Mouse (Mus musculus): Measurements from ENCODE around the gene 1700016K19Rik. TPM values are rescaled to one million over a fixed set of nuclear protein-coding genes. Genes with fewer than 3 reads are reported as not detected.

The 1700016K19Rik gene
- polyA plus RNA-seq, 1 experiment from 2014 or later, result 1.6 TPM

- 84% methylated on average over 3 of the region's 3 CpGs for WGBS
- ATAC-seq (ENCODE audit: insufficient read depth) (no peak), DNase-seq (no peak)
- H3K27ac ChIP-seq (ENCODE audit: low read depth), result peak overlapping the region; percentile 71; the same call in 1 of the 2 replicates
- H3K9ac ChIP-seq, result no peak overlapping the region
- no peak overlapping the region for H3K4me2 ChIP-seq
- no peaks in the 10 kb centered on the region for H3K4me1 ChIP-seq (ENCODE audit: insufficient read depth)
- H3K4me3 ChIP-seq (ENCODE audit: low read depth, low read length), result no peak overlapping the region
- peaks cover 4% of the 10 kb centered on the region; the same call in 1 of the 2 replicates for H3K9me3 ChIP-seq (ENCODE audit: low read depth, low read length)
- no peak for TF ChIP-seq CTCF (IDR thresholded peaks at IDR 0.05; ENCODE audit: low read depth)
- H3K36me3 ChIP-seq (ENCODE audit: insufficient read depth), result no peaks in the 10 kb centered on the region
- no peaks in the 10 kb centered on the region for H3K27me3 ChIP-seq (ENCODE audit: insufficient read depth, low read length)
Measured at GRCm38 (mm10) chr11:75972188-75972587, 27.5 kb upstream of the 1700016K19Rik start.

DNA sequence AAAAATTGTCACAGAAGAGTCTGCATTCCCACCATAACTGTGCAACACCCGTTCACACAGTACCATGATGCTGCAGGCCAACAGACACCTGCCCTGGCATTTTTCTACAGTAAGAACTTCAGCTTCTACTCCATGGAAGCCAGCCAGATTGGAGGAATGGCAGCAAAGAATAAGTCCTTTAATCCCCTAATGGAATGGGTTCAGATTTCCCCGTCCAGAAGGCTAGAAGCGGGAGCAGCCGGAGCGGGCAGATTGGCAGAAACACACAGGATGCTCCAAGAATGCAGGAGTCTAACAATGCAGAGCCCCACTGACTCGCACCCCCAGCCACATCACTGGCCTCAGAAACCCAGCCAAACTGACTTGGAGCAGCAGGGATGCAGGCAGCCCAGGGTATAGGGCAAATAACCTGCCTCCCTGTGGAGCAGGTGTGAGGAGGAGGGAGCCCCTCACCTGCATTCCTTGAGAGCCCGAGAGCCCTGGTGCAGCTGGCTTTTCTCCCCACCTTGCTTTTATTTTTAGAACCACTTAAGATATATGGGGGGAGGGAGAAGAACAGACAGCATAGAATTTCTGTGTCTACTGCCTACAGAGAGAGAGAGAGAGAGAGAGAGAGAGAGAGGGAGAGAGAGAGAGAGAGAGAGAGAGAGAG, 26.7 kb upstream of the 1700016K19Rik start:
- DNase-seq (peak; percentile 55), ATAC-seq (ENCODE audit: insufficient read depth) (peak; percentile 66)
- no peaks in the 10 kb centered on the region for H3K4me1 ChIP-seq (ENCODE audit: insufficient read depth)
- H3K27ac ChIP-seq (ENCODE audit: low read depth), result peak overlapping the region; percentile 71
- H3K4me2 ChIP-seq, result peak overlapping the region; percentile 4; the same call in 1 of the 2 replicates
- H3K9ac ChIP-seq, result no peak overlapping the region
- no peak for TF ChIP-seq CTCF (IDR thresholded peaks at IDR 0.05; ENCODE audit: low read depth)
- peaks cover 4% of the 10 kb centered on the region; the same call in 1 of the 2 replicates for H3K9me3 ChIP-seq (ENCODE audit: low read depth, low read length)
- WGBS, result 20% methylated on average over 7 of the region's 7 CpGs
- no peaks in the 10 kb centered on the region for H3K27me3 ChIP-seq (ENCODE audit: insufficient read depth, low read length)
- no peaks in the 10 kb centered on the region for H3K36me3 ChIP-seq (ENCODE audit: insufficient read depth)
- no peak overlapping the region for H3K4me3 ChIP-seq (ENCODE audit: low read depth, low read length)

- Histone ChIP-seq H3K4me3 (ENCODE audit: low read depth, low read length) (no peak overlapping the region), H3K9me3 (ENCODE audit: low read depth, low read length) (peaks cover 4% of the 10 kb centered on the region; the same call in 1 of the 2 replicates), H3K27ac (ENCODE audit: low read depth) (no peak overlapping the region), H3K36me3 (ENCODE audit: insufficient read depth) (no peaks in the 10 kb centered on the region), H3K9ac (no peak overlapping the region), H3K4me2 (no peak overlapping the region), H3K27me3 (ENCODE audit: insufficient read depth, low read length) (no peaks in the 10 kb centered on the region), H3K4me1 (ENCODE audit: insufficient read depth) (no peaks in the 10 kb centered on the region)
- WGBS, result 85% methylated on average over 1 of the region's 1 CpGs
- TF ChIP-seq CTCF (IDR thresholded peaks at IDR 0.05; ENCODE audit: low read depth), result peak; percentile 60
- ATAC-seq (ENCODE audit: insufficient read depth) (no peak), DNase-seq (peak; percentile 51)
Measured at GRCm38 (mm10) chr11:75973988-75974387, 25.7 kb upstream of the 1700016K19Rik start.

DNA sequence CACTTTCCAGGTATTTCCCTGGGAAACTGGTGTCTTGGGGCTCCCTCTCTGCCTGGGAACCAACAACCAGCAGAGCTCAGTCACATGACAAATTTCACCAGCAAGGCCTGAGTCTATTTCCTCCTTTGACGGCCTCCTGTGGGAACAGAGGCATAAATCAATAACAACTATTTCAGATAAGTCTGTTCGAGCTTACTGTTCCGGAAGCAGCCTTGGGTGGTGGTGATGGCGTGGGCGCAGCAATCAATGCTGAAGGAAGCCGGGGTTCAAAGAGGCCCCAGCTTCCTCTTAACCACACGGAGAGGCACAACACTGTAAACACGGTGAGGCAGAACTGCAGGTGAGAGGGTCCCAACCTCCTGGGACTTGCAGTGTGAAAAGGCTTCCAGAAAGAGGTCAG, 23.0 kb upstream of the 1700016K19Rik start:
- no peak overlapping the region for H3K4me3 ChIP-seq (ENCODE audit: low read depth, low read length)
- no peaks in the 10 kb centered on the region for H3K4me1 ChIP-seq (ENCODE audit: insufficient read depth)
- 31% methylated on average over 8 of the region's 8 CpGs for WGBS
- H3K27ac ChIP-seq (ENCODE audit: low read depth), result no peak overlapping the region
- peaks cover 4% of the 10 kb centered on the region; the same call in 1 of the 2 replicates for H3K9me3 ChIP-seq (ENCODE audit: low read depth, low read length)
- no peak for TF ChIP-seq CTCF (IDR thresholded peaks at IDR 0.05; ENCODE audit: low read depth)
- H3K4me2 ChIP-seq, result no peak overlapping the region
- H3K36me3 ChIP-seq (ENCODE audit: insufficient read depth), result no peaks in the 10 kb centered on the region
- DNase-seq (no peak), ATAC-seq (ENCODE audit: insufficient read depth) (no peak)
- H3K9ac ChIP-seq, result no peak overlapping the region
- no peaks in the 10 kb centered on the region for H3K27me3 ChIP-seq (ENCODE audit: insufficient read depth, low read length)

DNA sequence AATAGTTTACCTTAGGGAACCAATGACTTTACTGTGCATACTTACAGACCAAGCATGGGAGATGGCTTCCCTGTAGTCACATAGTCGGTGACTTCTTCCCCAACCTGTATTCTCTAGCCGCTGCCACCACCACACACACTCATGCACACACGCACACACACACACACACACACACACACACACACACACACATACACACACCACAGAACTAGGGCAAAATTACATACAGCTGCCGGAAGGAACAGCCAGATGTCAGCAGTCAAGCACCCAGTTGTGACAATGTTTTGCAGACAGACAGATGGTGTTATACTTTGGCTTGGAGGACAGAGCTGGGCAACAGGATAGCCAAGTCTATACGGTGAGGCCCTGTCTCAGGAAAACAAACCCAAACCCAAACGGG, 21.7 kb upstream of the 1700016K19Rik start:
- no peak overlapping the region for H3K4me3 ChIP-seq (ENCODE audit: low read depth, low read length)
- H3K4me2 ChIP-seq, result no peak overlapping the region
- 62% methylated on average over 6 of the region's 6 CpGs for WGBS
- ATAC-seq (ENCODE audit: insufficient read depth) (no peak), DNase-seq (no peak)
- no peak for TF ChIP-seq CTCF (IDR thresholded peaks at IDR 0.05; ENCODE audit: low read depth)
- H3K36me3 ChIP-seq (ENCODE audit: insufficient read depth), result no peaks in the 10 kb centered on the region
- H3K9me3 ChIP-seq (ENCODE audit: low read depth, low read length), result peaks cover 4% of the 10 kb centered on the region; the same call in 1 of the 2 replicates
- H3K27ac ChIP-seq (ENCODE audit: low read depth), result no peak overlapping the region
- H3K27me3 ChIP-seq (ENCODE audit: insufficient read depth, low read length), result no peaks in the 10 kb centered on the region
- H3K9ac ChIP-seq, result no peak overlapping the region
- no peaks in the 10 kb centered on the region for H3K4me1 ChIP-seq (ENCODE audit: insufficient read depth)

DNA sequence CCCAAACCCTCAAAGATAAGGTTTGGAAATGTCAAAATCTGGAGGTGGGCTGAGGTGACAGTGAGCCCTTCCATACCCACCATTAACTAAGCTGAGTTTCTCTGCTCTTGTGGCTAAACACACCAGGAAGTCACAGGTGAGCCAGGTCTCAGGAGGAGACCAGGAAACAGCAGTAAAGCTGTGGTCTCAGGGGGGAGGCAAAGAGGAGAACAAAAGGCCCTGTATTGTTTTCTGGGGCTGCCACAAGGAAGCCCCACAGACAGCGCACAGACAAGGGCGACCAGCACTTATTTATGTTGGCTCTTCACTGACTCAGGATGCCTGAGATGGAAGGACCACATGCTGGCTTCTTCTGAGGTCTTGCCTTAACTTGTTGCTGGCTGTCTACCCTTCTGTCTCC, 19.3 kb upstream of the 1700016K19Rik start:
- Histone ChIP-seq H3K4me1 (ENCODE audit: insufficient read depth) (no peaks in the 10 kb centered on the region), H3K27me3 (ENCODE audit: insufficient read depth, low read length) (no peaks in the 10 kb centered on the region), H3K36me3 (ENCODE audit: insufficient read depth) (no peaks in the 10 kb centered on the region), H3K27ac (ENCODE audit: low read depth) (no peak overlapping the region), H3K9me3 (ENCODE audit: low read depth, low read length) (no peaks in the 10 kb centered on the region; the same call in 1 of the 2 replicates), H3K4me3 (ENCODE audit: low read depth, low read length) (no peak overlapping the region), H3K4me2 (no peak overlapping the region), H3K9ac (no peak overlapping the region)
- 32% methylated on average over 2 of the region's 2 CpGs for WGBS
- ATAC-seq (ENCODE audit: insufficient read depth) (no peak), DNase-seq (no peak)
- no peak for TF ChIP-seq CTCF (IDR thresholded peaks at IDR 0.05; ENCODE audit: low read depth)

DNA sequence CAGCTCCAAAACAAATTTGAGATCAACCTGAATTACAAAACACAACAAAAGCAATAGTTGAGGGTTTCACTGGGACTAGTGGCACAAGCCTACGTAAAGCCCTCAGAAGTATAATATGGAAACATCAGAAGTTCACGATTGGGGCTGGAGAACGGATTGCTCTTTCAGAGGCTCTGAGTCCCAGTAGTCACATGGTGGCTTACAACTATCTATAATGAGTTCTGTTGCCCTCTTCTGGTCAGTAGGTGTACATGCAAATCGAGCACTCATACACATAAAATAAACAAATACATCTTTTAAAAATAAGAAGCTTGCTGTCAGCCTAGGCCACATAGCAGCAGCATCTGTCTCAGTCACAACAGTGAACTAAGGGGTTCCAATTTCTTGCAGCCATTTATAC, 16.5 kb upstream of the 1700016K19Rik start:
- Histone ChIP-seq H3K4me3 (ENCODE audit: low read depth, low read length) (no peak overlapping the region), H3K36me3 (ENCODE audit: insufficient read depth) (no peaks in the 10 kb centered on the region), H3K27ac (ENCODE audit: low read depth) (no peak overlapping the region), H3K27me3 (ENCODE audit: insufficient read depth, low read length) (no peaks in the 10 kb centered on the region), H3K9me3 (ENCODE audit: low read depth, low read length) (no peaks in the 10 kb centered on the region; the same call in 1 of the 2 replicates), H3K4me2 (no peak overlapping the region), H3K4me1 (ENCODE audit: insufficient read depth) (no peaks in the 10 kb centered on the region), H3K9ac (no peak overlapping the region)
- DNase-seq (peak; percentile 55), ATAC-seq (ENCODE audit: insufficient read depth) (no peak)
- peak; percentile 38; the same call in 1 of the 2 replicates for TF ChIP-seq CTCF (IDR thresholded peaks at IDR 0.05; ENCODE audit: low read depth)
- 75% methylated on average over 4 of the region's 4 CpGs for WGBS

Data from lung, embryonic 14.5 days (tissue).